Mouse (Mus musculus): ENCODE data around the gene Rbfox3. TPM values are rescaled to one million over a fixed set of nuclear protein-coding genes. Genes with fewer than 3 reads are reported as not detected.

Rbfox3 gene
- total RNA-seq, 2 experiments from 2014 or later = 0.09 to 0.12 TPM

DNA sequence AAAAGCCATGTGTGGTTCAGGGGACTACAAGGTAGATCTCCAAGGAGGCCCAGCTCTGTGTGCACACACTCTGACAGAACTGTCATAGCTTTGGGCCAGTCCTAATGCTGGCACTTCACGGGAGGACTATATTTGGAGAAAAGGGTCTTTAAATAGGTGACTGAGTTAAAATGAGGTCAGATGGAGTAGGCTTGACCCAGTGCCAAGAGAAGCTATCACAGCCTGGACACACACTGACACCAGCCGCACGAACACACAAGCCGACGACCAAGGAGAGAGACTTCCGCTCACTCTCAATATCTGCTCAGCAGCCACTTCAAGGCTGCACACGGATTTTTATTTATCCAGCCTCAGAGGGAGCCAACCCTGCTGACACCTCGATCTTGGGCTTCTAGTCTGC is 248.1 kb downstream of the Rbfox3 start:
- DNase-seq = peak; percentile 15

DNA sequence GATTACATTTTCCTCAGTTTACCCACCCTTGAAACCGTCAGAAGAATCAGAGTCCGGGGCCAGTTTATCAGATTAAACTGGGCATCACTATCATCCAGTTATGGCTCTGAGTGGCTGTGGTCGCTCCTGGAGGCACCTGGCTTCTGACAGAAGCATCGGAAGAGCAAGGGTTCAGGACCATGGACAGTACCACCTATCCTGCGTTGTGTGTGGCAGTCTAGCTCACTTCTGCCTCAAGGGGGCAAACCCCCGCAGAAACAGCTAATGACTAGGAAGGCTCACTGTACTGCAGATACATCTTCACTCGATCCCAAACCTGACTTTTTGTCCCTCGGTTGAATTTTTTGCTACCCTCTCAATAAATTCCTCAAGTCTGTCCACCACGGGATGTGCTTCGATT is 252.1 kb downstream of the Rbfox3 start:
- peak; percentile 57 for DNase-seq

DNA sequence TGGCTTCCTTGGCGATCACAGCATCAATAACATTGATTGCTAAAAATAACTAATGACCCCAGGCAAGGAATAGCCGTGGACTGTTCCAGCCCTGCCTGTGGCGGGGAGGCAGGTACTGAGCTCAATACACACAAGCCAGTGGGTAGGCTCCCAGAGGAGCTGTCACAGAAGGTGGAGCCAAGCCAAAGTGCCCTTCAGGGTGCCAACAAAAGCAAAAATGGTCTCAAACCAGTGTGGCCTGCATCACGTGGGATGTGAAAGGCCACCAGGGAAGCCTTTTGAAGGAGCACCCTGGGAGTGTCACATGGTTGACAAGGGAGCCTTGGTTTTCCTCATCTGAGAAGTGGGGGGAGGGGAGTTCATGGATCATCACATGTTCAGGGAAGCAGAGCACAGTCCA is 255.6 kb downstream of the Rbfox3 start:
- DNase-seq = no peak

DNA sequence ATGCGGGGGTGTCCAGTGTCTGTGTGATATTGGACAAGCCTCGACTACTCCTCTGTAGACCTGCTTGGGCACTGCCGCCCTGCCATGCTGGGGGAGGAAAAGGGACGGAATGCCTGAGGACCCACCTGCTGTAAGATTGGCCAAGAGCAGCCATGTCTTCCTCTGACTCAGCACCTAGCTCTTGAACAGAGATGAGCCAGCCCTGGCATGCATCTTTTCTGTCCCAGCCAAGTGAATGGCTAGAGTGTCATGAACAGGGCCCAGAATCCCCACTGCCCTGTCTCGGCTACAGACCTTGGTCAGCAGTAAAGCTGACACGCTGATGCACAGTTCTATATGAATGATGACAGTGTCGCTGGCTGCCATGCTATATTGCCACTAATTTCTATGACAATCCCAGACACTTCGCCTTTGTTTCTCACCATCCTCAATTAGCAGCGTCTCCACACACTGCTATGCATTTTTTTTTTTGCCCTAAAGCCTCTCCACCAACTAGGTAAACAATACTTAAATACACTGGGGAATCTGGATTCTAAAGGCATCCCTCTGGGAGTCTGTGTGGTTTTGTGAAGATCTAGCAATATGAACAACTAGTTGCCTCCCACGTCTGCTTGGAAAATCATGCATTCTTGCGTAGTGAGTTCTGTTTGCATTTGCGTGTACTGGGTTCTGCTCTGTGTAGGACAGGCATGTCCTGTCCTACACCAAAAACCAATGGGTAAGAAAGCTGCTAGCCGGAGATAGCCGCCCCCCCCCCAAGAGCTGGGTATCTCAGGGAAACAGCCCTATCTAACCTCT is 257.7 kb downstream of the Rbfox3 start:
- DNase-seq = no peak

DNA sequence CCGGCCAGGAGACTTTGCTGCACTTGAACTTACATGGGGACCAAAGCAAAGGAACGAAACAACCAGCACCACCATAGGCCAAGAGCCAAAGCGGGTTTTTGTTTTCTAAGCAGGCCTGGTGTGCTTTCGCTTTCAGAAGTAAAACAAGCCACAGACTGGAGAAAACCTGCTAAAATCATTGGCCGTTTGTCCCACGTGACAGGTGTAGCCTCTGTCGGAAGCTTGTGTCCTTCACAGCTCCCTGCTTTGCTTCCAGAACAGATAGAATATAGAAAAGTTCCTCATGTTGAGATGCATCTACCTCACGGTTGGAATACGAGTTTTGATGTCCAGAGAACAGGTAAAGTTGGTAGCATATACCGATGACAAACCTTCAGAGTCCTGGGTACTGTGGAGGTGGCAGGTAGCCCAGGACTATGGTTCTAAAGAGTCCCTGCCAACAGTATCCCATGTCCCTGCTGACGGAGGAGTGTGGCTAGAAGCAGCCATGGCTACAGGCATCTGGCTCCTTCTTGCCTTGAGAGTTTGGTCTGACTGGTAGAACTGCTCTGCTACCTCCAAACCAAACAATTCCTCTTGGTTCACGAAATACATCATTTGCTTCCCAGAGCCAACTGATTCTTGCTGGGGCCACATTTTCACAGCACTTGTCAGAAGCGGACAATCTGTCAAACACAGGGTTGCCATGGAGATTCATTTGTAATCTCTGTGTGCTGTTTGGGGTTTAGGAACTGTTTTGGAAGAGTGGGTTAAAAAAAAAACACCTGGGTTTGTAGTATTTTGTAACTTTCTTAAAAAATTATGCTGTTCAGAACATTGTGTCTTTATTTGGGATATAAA is 258.8 kb downstream of the Rbfox3 start:
- DNase-seq = no peak

DNA sequence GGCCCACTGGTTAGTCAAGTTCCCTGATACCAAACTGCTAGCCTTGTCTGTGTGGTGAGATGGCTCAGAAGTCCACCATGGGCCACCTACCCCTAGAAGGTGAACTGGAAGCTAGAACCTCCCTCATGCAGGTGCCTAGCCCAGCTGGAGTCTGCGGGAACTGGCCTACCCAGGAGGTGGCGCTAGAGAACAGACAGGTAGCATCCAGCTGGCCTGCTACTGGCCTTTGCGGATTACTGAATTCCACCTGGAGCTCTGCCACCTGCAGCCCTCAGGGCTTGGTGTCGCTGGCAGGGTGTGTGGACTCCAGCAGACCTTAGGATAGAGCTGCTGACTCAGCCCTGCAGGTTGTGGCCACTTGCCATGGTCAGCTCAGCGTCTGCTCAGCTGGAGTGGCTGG is 263.0 kb downstream of the Rbfox3 start:
- peak; percentile 72 for DNase-seq

DNA sequence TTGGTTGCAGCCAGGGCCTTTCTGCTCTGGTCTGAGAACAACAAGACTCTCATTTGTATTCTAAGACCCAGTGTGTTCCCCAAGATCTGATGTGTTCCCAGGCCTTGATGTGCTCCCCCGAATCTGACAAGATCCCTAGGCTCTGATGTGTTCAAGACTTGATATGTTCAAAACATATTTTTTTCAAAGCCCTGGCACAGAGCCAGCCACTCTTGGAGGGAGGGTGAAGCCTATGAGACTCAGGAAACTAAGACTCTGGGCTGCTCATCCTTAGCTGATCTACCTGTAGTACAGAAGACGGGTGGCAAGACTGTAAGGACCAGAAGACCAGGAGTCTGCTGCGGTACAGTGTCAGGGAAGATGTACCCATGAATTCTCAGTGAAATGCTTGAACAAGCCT is 264.5 kb downstream of the Rbfox3 start:
- DNase-seq = no peak

DNA sequence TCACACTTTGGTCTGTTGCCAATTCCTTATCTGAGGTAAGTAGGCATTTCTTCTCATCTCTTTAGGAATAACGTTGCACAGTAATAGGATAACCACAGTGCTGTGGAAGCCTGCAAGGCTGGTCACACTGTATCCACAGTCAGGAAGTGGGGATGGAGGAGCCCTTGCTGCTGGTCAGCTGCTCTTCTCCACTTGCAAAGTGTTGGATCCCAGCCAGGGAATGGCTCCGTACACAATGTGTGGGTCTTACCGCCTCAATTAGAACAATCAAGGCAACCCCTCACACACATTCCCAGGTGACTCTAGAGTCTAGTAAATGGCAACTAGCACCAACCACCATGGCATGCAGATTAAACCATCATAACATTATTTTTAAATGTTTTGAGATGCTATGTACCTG is 266.2 kb downstream of the Rbfox3 start:
- DNase-seq = no peak

DNA sequence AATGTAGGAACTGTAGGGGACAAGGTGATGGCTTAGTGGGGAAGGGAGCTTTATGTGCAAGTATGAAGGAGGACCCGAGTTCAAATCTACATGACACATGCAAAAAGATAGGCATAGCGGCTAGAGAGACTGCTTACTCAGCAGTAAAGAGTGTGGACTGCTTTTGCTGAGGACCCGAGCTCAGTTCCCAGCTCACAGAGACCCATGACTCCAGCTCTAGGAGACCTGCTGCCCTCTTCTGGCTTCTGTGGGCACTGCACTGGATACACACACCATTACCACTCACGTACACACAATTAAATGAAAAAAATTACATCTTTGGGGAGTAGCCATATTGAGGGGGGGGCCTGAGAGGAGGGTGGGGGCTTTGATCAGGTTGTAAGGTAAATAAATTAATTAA is 270.7 kb downstream of the Rbfox3 start:
- DNase-seq = no peak

DNA sequence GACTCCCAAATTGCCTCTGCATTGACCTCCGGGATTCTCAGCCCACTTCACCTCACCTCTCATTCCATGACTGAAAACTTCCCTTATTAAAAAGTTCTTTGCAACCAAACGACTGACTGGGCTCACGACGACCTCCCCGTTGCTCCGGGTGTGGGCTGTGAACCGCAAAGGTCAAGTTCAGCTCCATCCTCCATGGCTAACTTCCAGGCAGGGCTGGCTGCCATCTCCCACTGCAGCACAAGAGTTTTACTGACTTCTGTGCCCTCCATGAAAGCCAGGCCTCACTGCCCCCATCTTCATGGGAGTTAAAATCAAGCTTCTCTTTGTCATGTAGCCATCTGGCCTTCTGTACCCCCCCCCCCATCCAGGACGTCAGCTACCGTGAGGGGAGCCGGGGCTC is 273.7 kb downstream of the Rbfox3 start:
- DNase-seq = no peak

DNA sequence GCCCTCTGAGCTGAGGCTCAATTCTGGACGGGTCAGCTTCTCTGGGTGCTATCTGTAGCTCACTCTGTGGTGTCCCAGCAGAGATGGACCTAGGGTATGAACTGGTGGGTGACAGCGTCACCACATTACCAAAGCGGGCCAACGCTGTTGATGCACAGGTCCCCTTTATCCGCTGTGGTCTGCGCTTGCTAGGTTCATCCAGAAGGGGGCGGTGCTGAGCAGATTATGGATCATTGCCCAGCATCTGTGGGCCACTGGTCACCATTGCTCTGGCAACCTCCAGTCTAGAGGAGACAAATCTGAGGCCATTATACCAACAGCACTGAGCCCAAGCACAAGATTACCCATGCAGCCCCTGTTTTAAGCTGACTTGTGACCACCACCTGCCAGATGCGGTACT is 276.8 kb downstream of the Rbfox3 start:
- peak; percentile 35 for DNase-seq

DNA sequence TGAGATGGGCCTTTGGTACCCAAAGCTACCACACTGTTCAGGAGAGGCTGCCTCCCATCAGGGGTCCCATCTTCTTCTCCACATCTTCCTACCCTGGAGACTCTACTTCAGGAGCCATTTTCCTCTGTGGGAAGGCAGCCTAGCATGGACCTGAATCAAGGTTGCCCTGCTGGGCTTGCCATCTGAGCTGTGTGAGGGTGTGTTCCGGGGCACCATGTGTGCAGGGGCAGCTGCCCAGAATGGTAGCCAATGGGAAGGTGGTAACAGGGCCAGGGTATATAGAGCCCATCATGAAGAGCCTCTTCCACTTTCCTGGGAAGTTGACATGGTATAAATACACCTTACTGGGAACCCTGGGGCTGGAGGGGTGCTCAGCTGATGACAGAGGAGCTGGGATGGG is 281.7 kb downstream of the Rbfox3 start:
- no peak for DNase-seq

DNA sequence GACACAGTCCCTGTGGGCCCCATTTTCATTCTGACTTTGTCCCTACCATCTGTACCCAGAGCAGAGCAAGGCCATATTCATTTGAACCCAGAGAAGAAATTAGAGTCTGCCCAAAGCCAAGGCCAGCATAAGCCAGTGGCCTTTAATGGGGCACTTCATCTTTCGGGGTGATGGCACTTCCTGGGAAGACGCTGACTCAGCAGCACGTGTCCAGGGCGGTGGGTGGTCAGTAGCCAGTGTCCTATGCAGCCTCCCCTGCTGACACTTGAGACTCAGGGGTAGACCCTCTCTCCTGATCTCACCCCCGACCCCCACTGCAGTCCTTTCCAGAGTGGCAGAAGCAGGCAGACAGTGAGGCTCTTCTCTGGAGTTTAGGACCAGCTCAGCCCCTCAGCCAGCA is 283.9 kb downstream of the Rbfox3 start:
- DNase-seq = no peak

DNA sequence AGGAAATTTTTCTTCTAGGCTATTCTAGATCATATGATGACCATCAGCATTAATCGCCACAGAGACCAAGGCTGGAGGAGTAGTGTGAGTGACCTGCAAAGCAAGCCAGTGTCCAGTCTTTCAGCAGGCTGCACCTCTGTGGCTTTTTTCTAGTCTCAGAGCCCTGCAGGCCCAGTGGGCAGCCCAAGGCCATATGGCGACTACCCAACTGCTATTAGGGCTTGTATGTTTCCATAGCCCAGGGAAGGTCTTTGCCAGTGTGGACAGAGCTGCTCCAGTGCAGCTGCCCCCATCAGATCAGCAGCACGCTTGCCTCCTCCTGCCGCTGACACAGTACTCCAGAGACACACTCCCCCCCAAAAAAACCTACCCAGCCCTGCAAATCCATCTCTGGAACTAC is 290.5 kb downstream of the Rbfox3 start:
- no peak for DNase-seq

DNA sequence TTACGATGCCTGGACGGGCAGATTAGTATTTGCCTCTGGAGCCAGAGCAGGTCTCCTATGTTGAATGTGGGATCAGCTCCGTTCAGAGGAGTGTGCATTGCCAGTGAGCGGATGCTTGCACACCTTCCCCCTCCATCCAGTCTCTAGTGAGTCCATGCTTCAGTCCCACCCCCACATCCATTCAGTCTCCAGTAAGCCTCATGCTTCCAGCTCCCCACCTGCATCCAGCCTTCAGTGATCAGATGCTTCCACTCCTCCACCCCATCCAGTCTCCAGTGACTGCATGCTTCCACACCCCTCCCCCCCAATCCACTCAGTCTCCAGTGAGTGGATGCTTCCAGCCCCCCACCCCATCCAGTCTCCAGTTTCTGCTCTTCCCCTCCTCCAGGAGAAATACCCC is 297.3 kb downstream of the Rbfox3 start:
- no peak for DNase-seq

DNA sequence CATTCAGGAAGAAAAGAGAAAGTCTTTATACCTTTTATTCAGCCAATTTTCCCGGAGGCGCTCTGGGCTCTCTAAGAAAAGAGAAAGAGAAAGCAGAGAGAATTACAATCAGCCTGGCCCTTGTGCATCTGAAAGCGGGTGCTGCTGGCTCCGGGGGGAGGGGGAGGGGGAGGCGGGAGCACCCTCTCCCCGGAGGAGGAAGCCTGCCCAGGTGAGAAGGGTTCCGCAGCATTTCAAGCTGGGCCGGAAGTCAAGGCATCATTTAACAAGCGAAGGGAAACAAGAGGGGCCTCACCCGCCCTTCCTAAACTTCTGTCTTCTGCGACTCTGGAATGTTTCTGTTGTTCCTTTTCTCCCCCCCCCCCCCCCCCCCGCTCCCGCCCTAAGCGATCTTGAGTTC is 301.3 kb downstream of the Rbfox3 start:
- no peak for DNase-seq

DNA sequence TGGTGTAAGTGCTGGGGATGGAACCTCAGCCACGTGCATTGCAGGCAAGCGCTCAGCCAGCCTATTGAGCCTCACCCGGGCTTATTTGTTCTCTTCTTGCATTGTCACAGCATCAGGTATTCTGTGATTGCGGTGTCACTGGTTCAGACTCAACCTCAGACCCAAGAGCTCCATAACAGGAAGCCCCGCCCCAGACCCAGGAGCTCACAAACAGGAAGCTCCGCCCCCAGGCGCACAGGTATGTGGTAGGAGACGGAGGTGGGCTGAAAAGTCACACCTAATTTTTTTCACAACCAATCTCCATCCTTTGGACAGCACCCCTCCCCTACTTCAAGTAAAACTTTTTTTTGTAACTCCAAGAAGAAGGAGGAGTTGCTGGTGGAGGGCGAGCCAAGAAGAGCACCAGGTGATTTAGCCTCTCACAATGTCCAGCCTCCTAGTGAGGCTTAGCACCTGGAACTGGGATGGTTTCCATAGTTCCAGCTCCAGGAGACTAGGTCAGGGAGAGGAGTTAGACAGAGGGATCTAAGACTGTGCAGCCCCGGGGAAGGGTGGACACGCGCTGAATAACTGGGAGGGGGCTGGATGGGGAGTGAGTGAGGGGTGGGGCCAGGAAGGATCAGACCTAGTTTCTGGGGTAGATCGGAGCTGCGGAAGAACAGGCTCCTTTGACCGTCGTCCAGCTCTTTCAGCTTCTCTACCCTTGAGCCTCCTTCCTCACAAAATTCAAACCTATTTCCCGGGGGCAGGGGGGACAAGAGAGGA is 302.0 kb downstream of the Rbfox3 start:
- no peak for DNase-seq

DNA sequence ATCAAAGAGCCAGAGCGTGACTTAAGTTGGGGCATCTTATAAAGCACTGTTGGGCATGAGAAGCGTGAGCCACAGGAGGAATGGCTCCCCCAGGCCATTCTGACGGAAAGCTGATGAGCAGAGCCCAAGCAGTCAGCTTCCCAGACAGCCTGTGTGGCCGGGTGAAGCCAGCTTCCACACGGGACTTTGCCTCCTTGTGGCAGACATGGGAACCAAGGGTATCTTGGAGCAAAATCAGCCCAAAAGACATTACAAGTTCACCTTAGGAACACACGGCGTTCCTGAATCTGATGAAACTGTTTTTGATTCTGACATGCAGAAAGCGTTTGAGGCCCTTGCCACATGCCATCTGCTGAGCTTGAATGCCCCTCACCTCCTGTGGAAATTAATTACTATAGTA is 303.5 kb downstream of the Rbfox3 start:
- no peak for DNase-seq

DNA sequence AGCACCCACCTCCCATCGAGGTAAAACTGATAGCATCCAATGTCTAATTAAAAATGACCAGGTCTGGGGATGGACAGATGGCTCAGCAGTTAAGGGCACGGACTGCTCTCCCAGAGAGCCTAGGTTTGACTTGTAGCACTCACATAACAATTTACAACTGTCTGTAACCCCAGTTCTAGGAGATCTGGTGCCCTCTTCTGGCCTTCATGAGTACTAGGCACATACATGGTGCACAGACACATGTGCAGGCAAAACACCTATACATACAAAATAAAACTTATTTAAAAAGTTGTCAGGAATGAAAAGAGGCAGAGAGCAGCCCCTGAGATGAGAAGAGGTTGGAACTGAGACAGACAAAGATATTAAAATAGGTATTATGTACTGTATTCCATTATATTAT is 305.8 kb downstream of the Rbfox3 start:
- no peak for DNase-seq

DNA sequence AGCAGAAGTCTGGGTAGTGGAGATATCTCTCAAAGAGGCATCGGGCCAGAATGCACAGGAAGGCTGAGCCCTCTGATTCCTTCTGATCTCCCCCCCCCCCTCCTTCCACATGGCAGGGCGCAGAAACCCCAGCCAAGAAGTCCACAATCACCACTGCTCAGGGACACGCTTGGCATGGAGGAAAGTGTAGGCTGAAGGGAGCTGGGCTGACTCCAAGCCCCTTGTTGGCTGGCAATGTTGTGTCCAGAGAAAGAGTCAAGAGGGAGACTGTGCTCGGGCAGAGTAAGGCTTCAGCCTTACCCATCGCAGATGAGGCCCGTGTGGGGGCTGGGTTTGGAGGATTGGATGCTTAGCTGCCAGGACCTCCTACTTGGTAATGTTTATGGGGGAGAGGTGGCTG is 307.2 kb downstream of the Rbfox3 start:
- DNase-seq = no peak

DNA sequence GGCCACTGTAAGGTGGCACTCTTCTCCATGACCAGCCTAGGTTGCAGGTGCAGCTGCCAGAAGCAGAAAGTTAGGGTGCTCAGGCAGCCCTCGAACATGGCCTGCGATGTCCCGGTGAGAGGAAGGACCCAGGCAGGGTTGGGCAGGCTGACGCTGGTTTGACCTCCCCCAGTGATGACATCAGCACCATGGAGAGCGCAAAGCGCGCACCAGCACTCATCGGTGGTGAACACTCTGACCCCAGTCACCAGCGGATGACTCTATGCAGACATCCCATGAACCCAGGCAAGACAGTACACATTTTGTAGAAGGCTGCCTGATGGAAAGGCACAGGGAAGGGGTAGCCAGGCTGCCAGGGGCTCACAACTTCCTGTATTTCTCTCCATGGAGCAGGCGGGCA is 308.3 kb downstream of the Rbfox3 start:
- peak; percentile 62 for DNase-seq

DNA sequence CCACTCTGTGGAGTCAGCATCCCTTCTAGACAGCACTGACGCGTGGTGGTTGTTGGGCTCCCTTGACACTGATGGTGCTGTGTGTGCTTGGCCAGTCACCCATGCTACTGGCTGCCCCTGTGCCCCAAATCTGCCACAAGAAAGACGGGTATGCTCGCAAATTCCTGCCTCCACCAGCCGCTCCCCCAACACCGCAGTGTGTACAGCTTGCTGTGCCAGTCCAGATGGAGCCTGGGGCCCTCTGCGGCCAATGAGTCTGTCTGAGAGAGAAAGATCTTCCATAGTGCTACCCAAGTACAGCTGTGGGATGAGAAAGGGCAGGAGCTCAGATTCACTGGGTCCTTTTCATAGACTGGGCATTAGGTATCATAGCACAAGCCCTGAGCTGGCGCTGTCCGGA is 309.9 kb downstream of the Rbfox3 start:
- DNase-seq = no peak

DNA sequence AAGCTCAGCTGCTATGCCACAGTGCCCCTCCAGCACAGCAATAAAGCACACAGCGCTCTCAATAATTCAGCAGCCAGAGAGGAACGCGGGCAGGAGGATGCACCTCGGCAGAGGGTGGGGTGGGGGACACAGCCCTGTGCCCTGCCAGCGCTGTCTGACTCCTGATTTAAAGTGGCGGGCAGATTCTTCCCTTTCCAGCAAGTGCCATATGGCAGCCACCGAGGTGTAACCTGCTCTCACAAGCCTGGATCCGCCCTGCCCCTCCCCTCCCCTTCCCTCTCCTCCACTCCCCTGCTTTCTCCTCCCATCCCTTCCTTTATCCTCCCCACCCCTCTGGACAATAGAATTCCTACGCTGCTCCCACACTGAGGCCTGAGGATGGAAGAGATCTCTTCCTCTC is 311.2 kb downstream of the Rbfox3 start:
- no peak for DNase-seq
